Mouse (Mus musculus) CH12.LX (cell line): Measurements from ENCODE around the gene Bach2.

Experiments
- CTCF ChIP-seq, 2 experiments: IDR thresholded peaks in 1 of 2; conservative IDR thresholded peaks in 1 of 2; 2 replicates each; pipeline ENCODE4 v1.5.1; 2011 to 2012; ENCODE audit warnings: low read depth in 2 of 2, low read length in 2 of 2, improper control_type of control experiment in 1 of 2, inconsistent platforms in 1 of 2, mild to moderate bottlenecking in 1 of 2, moderate library complexity in 1 of 2
- EP300 ChIP-seq: IDR thresholded peaks from 2 replicates; pipeline ENCODE4 v1.6.1; 2011; ENCODE audit warnings: low read length, improper control_type of control experiment
- ETS1 ChIP-seq: conservative IDR thresholded peaks from 2 replicates; pipeline ENCODE4 v1.6.1; 2012; ENCODE audit warnings: low read depth, mild to moderate bottlenecking, inconsistent platforms, low read length, improper control_type of control experiment, moderate library complexity
- MXI1 ChIP-seq: IDR thresholded peaks from 2 replicates; pipeline ENCODE4 v1.6.1; 2011; ENCODE audit warnings: mild to moderate bottlenecking, low read depth, low read length, improper control_type of control experiment
- POLR2A ChIP-seq: IDR thresholded peaks from 2 replicates; pipeline ENCODE4 v1.6.1; 2011; ENCODE audit warnings: low read depth, mild to moderate bottlenecking, improper control_type of control experiment, low read length
- ZMIZ1 ChIP-seq: IDR thresholded peaks from 2 replicates; pipeline ENCODE4 v1.6.1; 2012; ENCODE audit warnings: low read depth, mild to moderate bottlenecking, inconsistent platforms, low read length, improper control_type of control experiment

- no peak for TF ChIP-seq MXI1
- TF ChIP-seq POLR2A: no peak
- TF ChIP-seq CTCF (conservative IDR thresholded peaks at IDR 0.05 in 1 of 2, IDR thresholded peaks at IDR 0.05 in 1 of 2; ENCODE audit: low read depth in 2 of 2, low read length in 2 of 2): no peak
- no peak for TF ChIP-seq ETS1
- TF ChIP-seq ZMIZ1: no peak
- TF ChIP-seq EP300: no peak
Measured at GRCm38 (mm10) chr4:32272398-32272797, 33.8 kb downstream of the Bach2 start.
